Mouse (Mus musculus): ENCODE data around the gene Gm9887. TPM values are rescaled to one million over a fixed set of nuclear protein-coding genes. Genes with fewer than 3 reads are reported as not detected.

The Gm9887 gene
- polyA plus RNA-seq, 1 experiment, result not detected

- Histone ChIP-seq H3K27me3 (ENCODE audit: control insufficient read depth, insufficient read depth, low read length, poor library complexity, severe bottlenecking) (no peaks in the 10 kb centered on the region), H3K9ac (ENCODE audit: low read depth, poor library complexity, severe bottlenecking) (no peak overlapping the region), H3K36me3 (ENCODE audit: control insufficient read depth, insufficient read depth, low read length, poor library complexity, severe bottlenecking) (peaks cover 43% of the 10 kb centered on the region), H3K27ac (ENCODE audit: insufficient read depth, low read length) (no peak overlapping the region), H3K9me3 (replicated peaks; ENCODE audit: control insufficient read depth, insufficient read depth, low read length, poor library complexity, severe bottlenecking) (no peaks in the 10 kb centered on the region), H3K4me1 (ENCODE audit: control insufficient read depth, insufficient read depth, low read length) (no peaks in the 10 kb centered on the region), H3K4me3 (ENCODE audit: low read depth, low read length) (no peak overlapping the region)
- no peak for TF ChIP-seq EP300 (IDR thresholded peaks at IDR 0.05; ENCODE audit: insufficient read depth, low read depth, low read length)
- TF ChIP-seq CTCF (IDR thresholded peaks at IDR 0.05; ENCODE audit: low read depth, low read length), result no peak
- TF ChIP-seq POLR2A (IDR thresholded peaks at IDR 0.05; ENCODE audit: insufficient read depth, low read length), result no peak
Observed at GRCm38 (mm10) chr12:69332147-69332546, 40.1 kb downstream of the Gm9887 start.

DNA sequence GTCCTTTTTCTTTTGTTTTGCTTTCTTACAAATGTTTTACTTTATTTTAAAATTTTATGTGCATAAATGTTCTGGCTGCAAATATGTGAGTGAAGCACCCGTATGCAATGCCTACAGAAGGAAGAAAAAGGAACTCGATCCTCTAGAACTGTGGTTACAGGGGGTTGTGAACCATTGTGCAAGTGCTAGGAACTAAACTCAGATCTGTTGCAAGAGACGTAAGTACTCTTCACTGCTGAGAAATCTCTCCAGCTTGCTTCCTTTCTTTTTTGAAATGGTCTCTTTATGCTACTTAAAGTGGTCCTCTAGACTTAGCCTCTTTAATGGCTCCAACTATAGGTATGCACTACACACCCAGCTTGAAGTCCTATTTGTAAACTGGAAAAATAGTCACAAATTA, 41.1 kb downstream of the Gm9887 start:
- H3K4me3 ChIP-seq (ENCODE audit: low read depth, low read length), result no peak overlapping the region
- TF ChIP-seq POLR2A (IDR thresholded peaks at IDR 0.05; ENCODE audit: insufficient read depth, low read length), result no peak
- TF ChIP-seq EP300 (IDR thresholded peaks at IDR 0.05; ENCODE audit: insufficient read depth, low read depth, low read length), result no peak
- no peak for TF ChIP-seq CTCF (IDR thresholded peaks at IDR 0.05; ENCODE audit: low read depth, low read length)
- H3K36me3 ChIP-seq (ENCODE audit: control insufficient read depth, insufficient read depth, low read length, poor library complexity, severe bottlenecking), result peaks cover 41% of the 10 kb centered on the region
- no peaks in the 10 kb centered on the region for H3K4me1 ChIP-seq (ENCODE audit: control insufficient read depth, insufficient read depth, low read length)
- no peaks in the 10 kb centered on the region for H3K9me3 ChIP-seq (replicated peaks; ENCODE audit: control insufficient read depth, insufficient read depth, low read length, poor library complexity, severe bottlenecking)
- H3K9ac ChIP-seq (ENCODE audit: low read depth, poor library complexity, severe bottlenecking), result no peak overlapping the region
- H3K27ac ChIP-seq (ENCODE audit: insufficient read depth, low read length), result no peak overlapping the region
- no peaks in the 10 kb centered on the region for H3K27me3 ChIP-seq (ENCODE audit: control insufficient read depth, insufficient read depth, low read length, poor library complexity, severe bottlenecking)

Other genes starting within 250 kb of the Gm9887 start
- 1,335 and 1,350 TPM in 2 replicates for gene Rps29, start 213.3 kb downstream of the Gm9887 start, polyA plus RNA-seq (2011; ENCODE audit: insufficient read depth, insufficient read length, low read depth, missing spikeins)
- 7.5 and 10.3 TPM in 2 replicates for gene Lrr1, start 203.6 kb downstream of the Gm9887 start, polyA plus RNA-seq (2011; ENCODE audit: insufficient read depth, insufficient read length, low read depth, missing spikeins)
- gene Rpl36al, start 188.4 kb downstream of the Gm9887 start, polyA plus RNA-seq (2011; ENCODE audit: insufficient read depth, insufficient read length, low read depth, missing spikeins), result 699 and 714 TPM in 2 replicates
- 23.9 and 24.8 TPM in 2 replicates for gene Mgat2, start 188.3 kb downstream of the Gm9887 start, polyA plus RNA-seq (2011; ENCODE audit: insufficient read depth, insufficient read length, low read depth, missing spikeins)
- 15.1 and 15.4 TPM in 2 replicates for gene Gm49383, start 175.4 kb downstream of the Gm9887 start, polyA plus RNA-seq (2011; ENCODE audit: insufficient read depth, insufficient read length, low read depth, missing spikeins)
- gene Dnaaf2, start 174.0 kb downstream of the Gm9887 start, polyA plus RNA-seq (2011; ENCODE audit: insufficient read depth, insufficient read length, low read depth, missing spikeins), result 3.7 and 4.6 TPM in 2 replicates
- 27.7 and 32.7 TPM in 2 replicates for gene Gm49384, start 168.2 kb downstream of the Gm9887 start, polyA plus RNA-seq (2011; ENCODE audit: insufficient read depth, insufficient read length, low read depth, missing spikeins)
- gene Pole2, start 144.3 kb downstream of the Gm9887 start, polyA plus RNA-seq (2011; ENCODE audit: insufficient read depth, insufficient read length, low read depth, missing spikeins), result 26.6 and 27.8 TPM in 2 replicates
- 2.0 and 3.3 TPM in 2 replicates for gene Klhdc1, start 131.3 kb downstream of the Gm9887 start, polyA plus RNA-seq (2011; ENCODE audit: insufficient read depth, insufficient read length, low read depth, missing spikeins)
- 65.1 and 68.2 TPM in 2 replicates for gene Klhdc2, start 75.8 kb downstream of the Gm9887 start, polyA plus RNA-seq (2011; ENCODE audit: insufficient read depth, insufficient read length, low read depth, missing spikeins)
- 75.0 and 79.1 TPM in 2 replicates for gene Nemf, start 15.3 kb downstream of the Gm9887 start, polyA plus RNA-seq (2011; ENCODE audit: insufficient read depth, insufficient read length, low read depth, missing spikeins)
- 78.0 and 86.6 TPM in 2 replicates for gene Arf6, start 308 bp downstream of the Gm9887 start, polyA plus RNA-seq (2011; ENCODE audit: insufficient read depth, insufficient read length, low read depth, missing spikeins)
- gene Vcpkmt, start 210.6 kb upstream of the Gm9887 start, polyA plus RNA-seq (2011; ENCODE audit: insufficient read depth, insufficient read length, low read depth, missing spikeins), result 12.3 and 12.4 TPM in 2 replicates

Measured in ES-Bruce4 (cell line).